Mouse (Mus musculus) central nervous system, embryonic 11.5 days (tissue): Measurements from ENCODE around the gene Arpc3. TPM values are rescaled to one million over a fixed set of nuclear protein-coding genes. Genes with fewer than 3 reads are reported as not detected.

ENCODE experiments used
- polyA plus RNA-seq: library from polyadenylated mRNA; depleted of rRNA; stranded (reverse); fragments of >200 nt; gene quantifications from 2 replicates; pipeline ENCODE4 v1.2.3, GENCODE M21; 2012; rRNA removed

Gene Arpc3
- polyA plus RNA-seq = 236 and 238 TPM in 2 replicates

DNA sequence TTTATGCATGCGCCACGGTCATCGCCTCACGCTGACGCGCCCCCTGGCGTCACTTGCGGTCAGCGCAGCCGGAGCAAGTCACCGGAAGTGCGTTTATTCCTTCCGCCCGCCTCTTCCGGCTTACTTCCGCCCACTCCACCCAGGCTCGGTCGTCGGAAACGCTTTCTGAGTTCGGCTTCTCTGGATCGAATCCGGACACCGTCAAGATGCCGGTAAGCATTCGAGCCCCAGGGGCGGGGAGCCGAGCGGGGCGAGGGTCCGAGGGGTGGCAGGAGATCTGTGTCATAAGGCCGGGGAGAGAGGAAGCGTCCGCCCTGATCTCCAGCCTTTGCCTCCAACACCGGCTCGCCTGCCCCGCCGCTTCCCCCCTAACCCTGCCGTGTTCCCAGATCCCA is at the start of gene Arpc3:
Gene Arpc3, plus strand, starts transcription at position 93 of the 395 bp plus-strand sequence.

DNA sequence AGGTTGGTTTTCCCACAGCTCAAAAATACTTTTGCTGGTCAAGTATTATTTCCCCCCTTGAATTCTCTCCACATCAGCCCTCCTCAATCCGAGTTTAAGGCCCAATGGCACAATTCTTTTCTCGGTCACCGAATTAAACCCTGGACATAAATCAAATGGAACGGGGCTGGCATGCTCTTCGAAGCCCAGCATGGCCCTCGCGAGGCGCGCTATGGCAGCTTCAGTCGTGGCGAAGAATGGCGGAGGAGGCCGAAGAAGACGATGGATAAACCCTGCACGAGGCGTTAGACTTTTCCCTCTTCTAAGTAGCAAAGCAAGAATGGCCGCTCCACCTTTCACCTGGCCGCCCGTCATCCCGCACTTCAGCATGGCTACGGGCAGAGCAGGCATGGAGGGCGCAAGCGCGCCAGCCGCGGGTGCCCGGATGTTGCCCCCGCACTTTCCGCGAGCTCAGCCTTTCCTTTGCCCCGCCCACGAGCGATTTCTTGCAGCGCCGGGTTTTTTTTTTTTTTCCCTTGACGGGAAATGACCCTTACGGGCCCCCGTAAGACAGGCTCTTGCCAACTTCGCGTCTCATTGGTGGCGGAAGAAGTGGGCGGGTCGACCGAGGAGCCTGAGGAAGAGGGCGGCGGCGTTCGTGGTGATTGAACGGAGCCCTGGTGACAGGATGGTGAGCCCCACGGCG is 37.7 kb upstream of the Arpc3 start, which contains the start of the genes Rad9b and Vps29:
Gene Rad9b, minus strand, starts transcription at position 427 of the 685 bp plus-strand sequence.
Gene Vps29, plus strand, starts transcription at position 563 of the 685 bp plus-strand sequence.

DNA sequence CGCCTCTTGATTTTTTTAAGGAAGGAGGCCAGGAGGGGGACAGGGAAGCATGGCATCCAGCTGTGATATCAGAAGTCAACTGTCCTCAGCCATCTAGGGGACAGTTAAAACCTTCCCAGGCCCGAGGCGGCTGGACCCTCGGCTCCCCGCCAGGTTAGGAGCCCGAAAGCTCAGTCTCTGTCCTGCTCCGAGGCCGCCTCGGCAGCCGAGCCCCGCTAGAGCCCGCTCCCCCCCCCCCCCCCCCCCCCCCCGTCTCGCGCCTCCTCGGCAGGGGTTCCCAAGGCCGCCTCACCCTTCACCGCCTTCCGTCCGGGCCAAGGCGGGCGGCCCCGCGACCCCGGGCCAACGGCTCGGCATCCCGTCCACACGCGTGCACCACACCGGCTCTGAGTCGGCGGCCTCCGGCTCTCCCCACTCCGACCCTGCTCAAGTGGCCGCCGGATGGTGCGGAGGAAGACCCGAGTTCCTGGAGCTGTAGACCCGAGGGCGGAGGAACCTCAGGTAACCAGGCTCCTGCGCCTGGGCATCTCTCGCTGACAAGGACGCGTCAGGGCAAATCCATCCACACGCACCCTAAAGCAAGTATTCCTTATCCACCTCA is 20.0 kb upstream of the Arpc3 start, which contains the start of gene Gpn3:
Gene Gpn3, plus strand, starts transcription at position 286 of the 601 bp plus-strand sequence.

DNA sequence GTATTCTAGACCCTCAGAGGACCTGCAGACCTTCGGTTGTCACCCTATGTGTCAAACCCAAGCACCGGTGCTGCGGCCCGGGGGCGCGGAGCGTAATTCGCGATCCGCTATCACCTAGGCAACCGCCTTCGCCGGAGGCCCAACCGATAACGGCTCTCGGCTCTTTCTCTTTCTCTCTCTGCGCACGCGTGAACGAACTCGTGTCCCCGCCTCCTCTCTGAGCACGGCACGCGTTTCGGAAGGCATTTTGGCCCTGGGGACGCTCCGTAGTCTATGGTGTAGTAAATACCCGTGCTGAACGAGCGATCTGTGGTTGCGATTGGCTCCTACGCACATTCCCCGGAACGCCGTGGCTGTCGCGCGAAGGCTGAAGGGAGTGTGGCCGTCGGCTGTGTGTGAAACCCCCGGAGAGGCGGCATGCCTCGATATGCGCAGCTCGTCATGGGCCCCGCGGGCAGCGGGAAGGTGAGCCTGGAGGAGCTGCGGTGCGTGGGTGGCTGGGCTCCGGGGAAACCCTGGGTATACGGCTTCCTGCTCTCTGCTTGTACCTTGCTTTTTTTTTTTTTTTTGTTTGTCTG is 19.4 kb upstream of the Arpc3 start, which contains the start of gene Fam216a:
Gene Fam216a, minus strand, starts transcription at position 173 of the 578 bp plus-strand sequence.

DNA sequence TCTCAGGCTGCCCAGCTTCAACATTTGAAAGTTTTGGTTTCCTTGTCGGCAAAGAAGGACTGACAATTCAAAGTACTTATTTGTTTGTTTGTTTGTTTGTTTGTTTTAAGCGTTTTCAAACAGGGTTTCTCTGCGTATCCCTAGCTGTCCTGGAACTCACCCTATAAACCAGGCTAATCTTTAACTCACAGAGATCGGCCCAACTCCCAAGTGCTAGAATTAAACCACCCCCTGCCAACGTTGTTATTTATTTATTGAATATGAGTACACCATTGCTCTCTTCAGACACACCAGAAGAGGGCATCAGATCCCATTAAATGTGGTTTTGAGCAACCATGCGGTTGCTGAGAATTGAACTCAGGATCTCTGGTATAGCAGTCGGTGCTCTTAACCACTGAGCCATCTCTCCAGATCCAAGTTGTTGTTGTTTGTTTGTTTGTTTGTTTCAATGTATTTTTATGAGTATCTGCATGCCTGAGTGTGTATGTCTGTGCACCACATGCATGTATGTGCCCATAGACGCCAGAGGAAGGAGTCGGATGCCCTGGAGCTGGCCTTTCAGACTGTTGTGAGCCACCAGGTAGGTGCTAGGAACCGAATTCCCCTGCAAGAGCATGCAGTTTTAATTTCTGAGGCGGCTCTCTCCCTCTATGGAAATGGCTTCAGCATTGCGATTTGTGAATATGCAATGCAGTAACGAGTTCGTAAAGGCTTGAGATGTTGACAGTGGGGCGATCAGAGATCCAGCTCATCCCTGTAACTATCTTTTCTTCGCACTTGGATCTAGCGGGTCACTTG is 29.8 kb downstream of the Arpc3 start, which contains the start of gene Anapc7:
Gene Anapc7, plus strand, starts transcription at position 423 of the 798 bp plus-strand sequence.

Other genes starting within 250 kb of the Arpc3 start
- gene Ppp1cc, start 233.6 kb upstream of the Arpc3 start, polyA plus RNA-seq = 365 and 385 TPM in 2 replicates
- 6.6 and 8.2 TPM in 2 replicates for gene Hvcn1, start 185.1 kb upstream of the Arpc3 start, polyA plus RNA-seq
- gene Tctn1, start 127.4 kb upstream of the Arpc3 start, polyA plus RNA-seq = 23.3 and 29.6 TPM in 2 replicates
- gene Pptc7, start 107.5 kb upstream of the Arpc3 start, polyA plus RNA-seq = 12.5 and 13.1 TPM in 2 replicates
- gene Rad9b, start 37.6 kb upstream of the Arpc3 start, polyA plus RNA-seq = 12.2 and 16.5 TPM in 2 replicates
- 88.1 and 118 TPM in 2 replicates for gene Vps29, start 37.5 kb upstream of the Arpc3 start, polyA plus RNA-seq
- 60.6 and 60.7 TPM in 2 replicates for gene Gpn3, start 20.0 kb upstream of the Arpc3 start, polyA plus RNA-seq
- 84.8 and 92.8 TPM in 2 replicates for gene Fam216a, start 19.5 kb upstream of the Arpc3 start, polyA plus RNA-seq
- gene Anapc7, start 29.8 kb downstream of the Arpc3 start, polyA plus RNA-seq = 57.4 and 57.8 TPM in 2 replicates
- gene Atp2a2, start 110.3 kb downstream of the Arpc3 start, polyA plus RNA-seq = 106 and 110 TPM in 2 replicates
- gene Ift81, start 222.6 kb downstream of the Arpc3 start, polyA plus RNA-seq = 28.0 and 37.7 TPM in 2 replicates